Mouse (Mus musculus): ENCODE results near the gene Trappc2l. TPM values are rescaled to one million over a fixed set of nuclear protein-coding genes. Genes with fewer than 3 reads are reported as not detected.
"Not testable (repeated sequence)": the region's sequence is repeated elsewhere in the genome, so short reads cannot be mapped to it uniquely, and the experiment has no call there.

Trappc2l gene
- polyA plus RNA-seq, 1 experiment from 2014 or later: 48.0 TPM

- Histone ChIP-seq H3K36me3 (ENCODE audit: control insufficient read depth, insufficient read depth, low read length) (0 out of 2 replicates have a peak, but pooled peaks cover 4% of the 10 kb centered on the region), H3K4me3 (ENCODE audit: low read length) (0 out of 2 replicates have a peak overlapping the region, but pooled peaks have one; percentile 8), H3K9ac (ENCODE audit: low read length) (no peak overlapping the region), H3K4me2 (ENCODE audit: low read depth, low read length) (peak overlapping the region; percentile 27; the same call in 1 of the 2 replicates), H3K4me1 (replicated peaks; ENCODE audit: control insufficient read depth, insufficient read depth, low read length) (no peaks in the 10 kb centered on the region), H3K9me3 (ENCODE audit: control insufficient read depth, low read length) (no peaks in the 10 kb centered on the region), H3K27me3 (ENCODE audit: control insufficient read depth, insufficient read depth, low read depth, low read length) (peaks cover 3% of the 10 kb centered on the region; the same call in 1 of the 2 replicates), H3K27ac (ENCODE audit: low read length) (no peak overlapping the region)
- peak; percentile 31; the same call in 1 of the 2 replicates for ATAC-seq (ENCODE audit: low read depth)
- WGBS: 54% methylated on average over 22 of the region's 22 CpGs
These were observed 19.3 kb downstream of the Trappc2l start for GRCm38 (mm10) chr8:122630696-122631095.

DNA sequence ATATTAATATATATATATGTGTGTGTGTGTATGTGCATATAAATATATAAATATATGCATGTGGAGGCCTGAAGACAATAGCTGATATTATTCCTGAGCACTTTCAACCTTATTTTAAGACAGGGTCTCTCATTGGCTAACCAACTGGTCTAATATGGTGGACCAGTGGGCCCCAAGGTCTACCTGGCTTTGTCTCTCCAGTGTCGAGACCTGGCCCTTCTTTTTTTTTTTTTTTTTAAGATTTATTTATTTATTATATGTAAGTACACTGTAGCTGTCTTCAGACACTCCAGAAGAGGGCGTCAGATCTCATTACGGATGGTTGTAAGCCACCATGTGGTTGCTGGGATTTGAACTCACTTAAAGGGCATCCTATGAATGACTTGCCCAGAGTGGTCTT lies 20.7 kb downstream of the Trappc2l start:
- not testable (repeated sequence) for H3K4me3 ChIP-seq (ENCODE audit: low read length); ATAC-seq (ENCODE audit: low read depth); H3K27ac ChIP-seq (ENCODE audit: low read length); H3K9ac ChIP-seq (ENCODE audit: low read length); H3K4me1 ChIP-seq (replicated peaks; ENCODE audit: control insufficient read depth, insufficient read depth, low read length); H3K4me2 ChIP-seq (ENCODE audit: low read depth, low read length); H3K27me3 ChIP-seq (ENCODE audit: control insufficient read depth, insufficient read depth, low read depth, low read length); H3K9me3 ChIP-seq (ENCODE audit: control insufficient read depth, low read length); H3K36me3 ChIP-seq (ENCODE audit: control insufficient read depth, insufficient read depth, low read length)
- WGBS: 61% methylated on average over 3 of the region's 3 CpGs

DNA sequence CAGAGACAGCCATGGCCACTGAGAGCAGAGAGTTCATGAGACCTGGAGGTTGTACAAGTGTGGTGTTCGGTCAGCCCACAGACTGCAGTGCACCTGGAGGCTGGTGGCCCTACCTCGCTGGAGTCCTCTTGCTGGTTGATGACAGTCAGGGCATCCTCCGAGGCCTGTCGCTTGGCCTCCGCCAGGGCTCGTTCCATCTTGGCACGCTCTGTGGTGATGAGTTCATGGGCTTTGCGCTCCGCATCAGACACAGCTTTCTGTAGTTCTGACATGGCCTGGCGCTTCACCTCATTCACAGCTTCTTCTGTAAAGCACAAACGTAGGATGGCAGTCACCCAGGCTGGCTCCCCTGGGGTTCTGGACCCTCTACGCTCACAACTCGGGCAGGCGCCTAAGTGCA lies 21.8 kb downstream of the Trappc2l start:
- H3K27me3 ChIP-seq (ENCODE audit: control insufficient read depth, insufficient read depth, low read depth, low read length): peaks cover 3% of the 10 kb centered on the region; the same call in 1 of the 2 replicates
- H3K9ac ChIP-seq (ENCODE audit: low read length): no peak overlapping the region
- peaks cover 3% of the 10 kb centered on the region; the same call in 1 of the 2 replicates for H3K4me1 ChIP-seq (replicated peaks; ENCODE audit: control insufficient read depth, insufficient read depth, low read length)
- no peaks in the 10 kb centered on the region for H3K9me3 ChIP-seq (ENCODE audit: control insufficient read depth, low read length)
- H3K27ac ChIP-seq (ENCODE audit: low read length): no peak overlapping the region
- 87% methylated on average over 14 of the region's 14 CpGs for WGBS
- no peak overlapping the region for H3K4me2 ChIP-seq (ENCODE audit: low read depth, low read length)
- H3K4me3 ChIP-seq (ENCODE audit: low read length): no peak overlapping the region
- no peak for ATAC-seq (ENCODE audit: low read depth)
- 0 out of 2 replicates have a peak, but pooled peaks cover 4% of the 10 kb centered on the region for H3K36me3 ChIP-seq (ENCODE audit: control insufficient read depth, insufficient read depth, low read length)

- H3K9me3 ChIP-seq (ENCODE audit: control insufficient read depth, low read length): no peaks in the 10 kb centered on the region
- H3K4me1 ChIP-seq (replicated peaks; ENCODE audit: control insufficient read depth, insufficient read depth, low read length): peaks cover 23% of the 10 kb centered on the region
- H3K4me2 ChIP-seq (ENCODE audit: low read depth, low read length): no peak overlapping the region
- H3K9ac ChIP-seq (ENCODE audit: low read length): no peak overlapping the region
- H3K36me3 ChIP-seq (ENCODE audit: control insufficient read depth, insufficient read depth, low read length): 0 out of 2 replicates have a peak, but pooled peaks cover 4% of the 10 kb centered on the region
- no peak for ATAC-seq (ENCODE audit: low read depth)
- WGBS: 40% methylated on average over 14 of the region's 14 CpGs
- H3K27me3 ChIP-seq (ENCODE audit: control insufficient read depth, insufficient read depth, low read depth, low read length): no peaks in the 10 kb centered on the region
- no peak overlapping the region for H3K27ac ChIP-seq (ENCODE audit: low read length)
- H3K4me3 ChIP-seq (ENCODE audit: low read length): no peak overlapping the region
These were observed 24.7 kb downstream of the Trappc2l start for GRCm38 (mm10) chr8:122635878-122636802.

DNA sequence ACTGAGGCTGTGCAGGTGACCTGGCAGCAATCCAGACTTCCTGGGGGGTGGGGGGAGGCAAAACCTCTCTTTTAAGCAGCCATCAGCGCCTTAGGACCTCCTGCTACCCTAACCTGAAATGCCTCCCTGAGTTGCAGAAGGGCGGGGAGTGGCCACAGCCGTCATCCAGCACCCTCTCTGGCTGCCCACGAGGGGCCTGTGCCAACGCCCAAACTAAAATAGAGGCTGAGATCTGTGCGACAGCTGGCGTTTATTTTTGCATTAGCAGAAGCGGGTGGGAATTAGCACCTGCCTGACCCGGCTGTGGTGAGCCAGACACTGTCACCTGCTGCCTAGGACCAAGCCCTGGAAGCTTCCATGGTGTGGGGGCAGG lies 25.3 kb downstream of the Trappc2l start:
- 36% methylated on average over 9 of the region's 9 CpGs for WGBS

GRCm38 (mm10) chr8:122637230-122637629 lies 25.8 kb downstream of the Trappc2l start:
- H3K27me3 ChIP-seq (ENCODE audit: control insufficient read depth, insufficient read depth, low read depth, low read length): no peaks in the 10 kb centered on the region
- peaks cover 30% of the 10 kb centered on the region for H3K4me1 ChIP-seq (replicated peaks; ENCODE audit: control insufficient read depth, insufficient read depth, low read length)
- WGBS: 78% methylated on average over 9 of the region's 9 CpGs
- H3K4me3 ChIP-seq (ENCODE audit: low read length): no peak overlapping the region
- no peak overlapping the region for H3K4me2 ChIP-seq (ENCODE audit: low read depth, low read length)
- no peak overlapping the region for H3K27ac ChIP-seq (ENCODE audit: low read length)
- 0 out of 2 replicates have a peak, but pooled peaks cover 4% of the 10 kb centered on the region for H3K36me3 ChIP-seq (ENCODE audit: control insufficient read depth, insufficient read depth, low read length)
- no peak overlapping the region for H3K9ac ChIP-seq (ENCODE audit: low read length)
- no peaks in the 10 kb centered on the region for H3K9me3 ChIP-seq (ENCODE audit: control insufficient read depth, low read length)
- no peak for ATAC-seq (ENCODE audit: low read depth)

More for the DNA sequence above, 25.3 kb downstream of the Trappc2l start:
- H3K9me3 ChIP-seq (ENCODE audit: control insufficient read depth, low read length): no peaks in the 10 kb centered on the region
- no peaks in the 10 kb centered on the region for H3K27me3 ChIP-seq (ENCODE audit: control insufficient read depth, insufficient read depth, low read depth, low read length)
- no peak overlapping the region for H3K27ac ChIP-seq (ENCODE audit: low read length)
- ATAC-seq (ENCODE audit: low read depth): no peak
- H3K4me3 ChIP-seq (ENCODE audit: low read length): no peak overlapping the region
- 0 out of 2 replicates have a peak, but pooled peaks cover 4% of the 10 kb centered on the region for H3K36me3 ChIP-seq (ENCODE audit: control insufficient read depth, insufficient read depth, low read length)
- no peak overlapping the region for H3K9ac ChIP-seq (ENCODE audit: low read length)
- H3K4me2 ChIP-seq (ENCODE audit: low read depth, low read length): no peak overlapping the region
- H3K4me1 ChIP-seq (replicated peaks; ENCODE audit: control insufficient read depth, insufficient read depth, low read length): peaks cover 27% of the 10 kb centered on the region

- H3K4me3 ChIP-seq (ENCODE audit: low read length): no peak overlapping the region
- H3K27ac ChIP-seq (ENCODE audit: low read length): no peak overlapping the region
These were observed 27.2 kb downstream of the Trappc2l start for GRCm38 (mm10) chr8:122638601-122639000.

GRCm38 (mm10) chr8:122639521-122640248 lies 28.2 kb downstream of the Trappc2l start:
- Histone ChIP-seq H3K36me3 (ENCODE audit: control insufficient read depth, insufficient read depth, low read length) (0 out of 2 replicates have a peak, but pooled peaks cover 2% of the 10 kb centered on the region), H3K4me2 (ENCODE audit: low read depth, low read length) (no peak overlapping the region), H3K9me3 (ENCODE audit: control insufficient read depth, low read length) (no peaks in the 10 kb centered on the region), H3K4me1 (replicated peaks; ENCODE audit: control insufficient read depth, insufficient read depth, low read length) (peaks cover 30% of the 10 kb centered on the region), H3K27me3 (ENCODE audit: control insufficient read depth, insufficient read depth, low read depth, low read length) (no peaks in the 10 kb centered on the region), H3K27ac (ENCODE audit: low read length) (peak overlapping the region; percentile 33), H3K9ac (ENCODE audit: low read length) (no peak overlapping the region), H3K4me3 (ENCODE audit: low read length) (no peak overlapping the region)
- peak; percentile 87 for ATAC-seq (ENCODE audit: low read depth)
- WGBS: 21% methylated on average over 16 of the region's 16 CpGs

More at GRCm38 (mm10) chr8:122638601-122639000, 27.2 kb downstream of the Trappc2l start:
- peaks cover 30% of the 10 kb centered on the region for H3K4me1 ChIP-seq (replicated peaks; ENCODE audit: control insufficient read depth, insufficient read depth, low read length)
- ATAC-seq (ENCODE audit: low read depth): no peak
- WGBS: 64% methylated on average over 16 of the region's 16 CpGs
- H3K4me2 ChIP-seq (ENCODE audit: low read depth, low read length): no peak overlapping the region
- H3K27me3 ChIP-seq (ENCODE audit: control insufficient read depth, insufficient read depth, low read depth, low read length): no peaks in the 10 kb centered on the region
- H3K36me3 ChIP-seq (ENCODE audit: control insufficient read depth, insufficient read depth, low read length): 0 out of 2 replicates have a peak, but pooled peaks cover 5% of the 10 kb centered on the region
- no peak overlapping the region for H3K9ac ChIP-seq (ENCODE audit: low read length)
- no peaks in the 10 kb centered on the region for H3K9me3 ChIP-seq (ENCODE audit: control insufficient read depth, low read length)

GRCm38 (mm10) chr8:122640825-122641224 lies 29.4 kb downstream of the Trappc2l start:
- no peak overlapping the region for H3K27ac ChIP-seq (ENCODE audit: low read length)
- no peak overlapping the region for H3K4me3 ChIP-seq (ENCODE audit: low read length)
- H3K4me1 ChIP-seq (replicated peaks; ENCODE audit: control insufficient read depth, insufficient read depth, low read length): peaks cover 30% of the 10 kb centered on the region
- 0 out of 2 replicates have a peak, but pooled peaks cover 2% of the 10 kb centered on the region for H3K36me3 ChIP-seq (ENCODE audit: control insufficient read depth, insufficient read depth, low read length)
- H3K9ac ChIP-seq (ENCODE audit: low read length): no peak overlapping the region
- H3K4me2 ChIP-seq (ENCODE audit: low read depth, low read length): no peak overlapping the region
- no peaks in the 10 kb centered on the region for H3K9me3 ChIP-seq (ENCODE audit: control insufficient read depth, low read length)
- H3K27me3 ChIP-seq (ENCODE audit: control insufficient read depth, insufficient read depth, low read depth, low read length): no peaks in the 10 kb centered on the region
- ATAC-seq (ENCODE audit: low read depth): no peak
- 79% methylated on average over 4 of the region's 4 CpGs for WGBS
